Mouse (Mus musculus) erythroblast, embryonic 14.5 days (primary cell): ENCODE results near the gene Foxn3. TPM values are rescaled to one million over a fixed set of nuclear protein-coding genes. Genes with fewer than 3 reads are reported as not detected.

ENCODE experiments used
- H3K27me3 ChIP-seq: 2 replicates; pipeline ENCODE4 v1.6.1; 2012; ENCODE audit warnings: inconsistent platforms; ENCODE audit not compliant: control insufficient read depth
- H3K36me3 ChIP-seq: 2 replicates; pipeline ENCODE4 v1.6.1; 2012; ENCODE audit warnings: mild to moderate bottlenecking, inconsistent platforms; ENCODE audit not compliant: control insufficient read depth
- H3K4me1 ChIP-seq: 2 replicates; pipeline ENCODE4 v1.6.1; 2012; ENCODE audit warnings: inconsistent platforms; ENCODE audit not compliant: control insufficient read depth
- H3K4me3 ChIP-seq: replicated peaks from 2 replicates; pipeline ENCODE3; 2012; ENCODE audit warnings: moderate library complexity, mild to moderate bottlenecking, inconsistent platforms
- H3K9me3 ChIP-seq: 2 replicates; pipeline ENCODE4 v1.6.1; 2012; ENCODE audit warnings: low read length, inconsistent platforms, mixed read lengths; ENCODE audit not compliant: control insufficient read depth
- GATA1 ChIP-seq: IDR thresholded peaks from 2 replicates; pipeline ENCODE4 v1.6.1; 2012; ENCODE audit warnings: low read length, inconsistent platforms, mixed read lengths
- TAL1 ChIP-seq: IDR thresholded peaks from 3 replicates; pipeline ENCODE4 v1.6.1; 2012; ENCODE audit warnings: low read length, inconsistent platforms, mixed read lengths
- polyA plus RNA-seq: library from polyadenylated mRNA; stranded (reverse); fragments of >175 nt; gene quantifications from 2 replicates; pipeline ENCODE4 v1.2.3, GENCODE M21; 2012

The Foxn3 gene
- polyA plus RNA-seq, 1 experiment: 0.84 TPM

- TF ChIP-seq GATA1: no peak
- no peak for TF ChIP-seq TAL1
- H3K27me3 ChIP-seq: no peaks in the 10 kb centered on the region
Measured at GRCm38 (mm10) chr12:99426207-99426916, 137.0 kb downstream of the Foxn3 start.

DNA sequence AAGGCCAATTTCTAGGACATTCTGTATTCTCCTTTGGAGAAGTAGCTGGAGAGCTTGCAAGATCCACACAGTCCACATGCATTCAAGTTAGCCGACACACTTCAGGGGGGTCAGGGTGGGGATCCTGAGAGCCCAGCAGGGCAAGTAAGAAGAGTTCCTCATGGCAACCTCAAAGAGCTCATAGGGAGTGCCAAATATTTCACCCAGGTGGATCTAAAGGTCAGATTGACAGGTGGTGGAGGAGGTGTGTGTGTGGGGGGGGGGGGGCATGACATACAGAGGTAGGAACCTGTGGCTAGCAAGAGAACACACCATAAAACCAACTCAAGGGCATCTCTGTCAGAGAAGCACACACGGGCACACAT, 144.0 kb downstream of the Foxn3 start:
- H3K4me1 ChIP-seq: no peaks in the 10 kb centered on the region; the same call in 1 of the 2 replicates
- H3K36me3 ChIP-seq: no peaks in the 10 kb centered on the region
- no peak overlapping the region for H3K4me3 ChIP-seq
- no peaks in the 10 kb centered on the region for H3K27me3 ChIP-seq
- no peaks in the 10 kb centered on the region for H3K9me3 ChIP-seq
- TF ChIP-seq TAL1: no peak
- no peak for TF ChIP-seq GATA1

More at GRCm38 (mm10) chr12:99426207-99426916, 137.0 kb downstream of the Foxn3 start:
- Histone ChIP-seq H3K4me3 (no peak overlapping the region), H3K9me3 (no peaks in the 10 kb centered on the region), H3K36me3 (no peaks in the 10 kb centered on the region), H3K4me1 (no peaks in the 10 kb centered on the region; the same call in 1 of the 2 replicates)

DNA sequence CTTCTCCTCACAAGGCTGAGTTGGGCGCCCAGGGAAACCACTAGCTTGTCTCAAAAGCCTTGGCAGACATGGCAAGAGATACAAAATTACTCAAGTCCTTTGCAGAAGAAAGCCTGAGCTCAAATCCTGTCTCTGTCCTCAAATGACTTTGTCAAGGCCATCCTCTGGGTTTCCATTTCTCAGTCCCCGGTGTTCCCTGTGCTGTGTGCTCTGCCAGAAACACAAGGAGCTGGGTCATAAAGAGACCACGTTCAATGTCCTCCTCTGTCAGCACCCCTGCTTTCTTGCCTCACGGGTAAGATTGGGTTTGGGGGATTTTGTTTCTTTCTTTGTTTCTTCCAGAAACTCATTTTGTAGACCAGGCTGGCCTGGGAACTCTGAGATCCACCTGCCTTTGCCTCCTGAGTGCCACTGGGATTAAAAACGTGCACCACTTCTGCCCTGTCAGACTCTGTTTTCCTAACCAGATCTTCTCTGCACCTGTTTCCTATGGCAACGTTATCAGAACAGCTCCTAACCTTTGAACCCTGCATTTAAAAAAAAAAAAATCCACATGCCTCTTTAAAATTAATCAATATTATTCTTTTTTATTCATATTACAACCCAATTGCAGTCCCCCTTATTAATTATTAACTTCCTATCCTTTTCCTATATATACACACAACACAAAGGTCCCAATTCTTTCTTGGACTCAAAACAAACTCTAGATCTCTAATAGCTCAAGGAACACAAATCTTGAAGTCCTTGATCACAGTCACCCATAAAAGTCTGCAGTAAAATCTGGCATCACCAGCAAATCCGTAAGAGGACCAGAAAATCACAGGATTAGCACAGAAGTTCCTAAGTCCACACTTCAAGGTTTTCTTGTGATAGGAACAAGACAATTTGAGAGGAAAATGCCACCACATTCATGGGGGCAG, 144.6 kb downstream of the Foxn3 start:
- TF ChIP-seq GATA1 (no peak), TAL1 (no peak)
- no peaks in the 10 kb centered on the region; the same call in 1 of the 2 replicates for H3K4me1 ChIP-seq
- H3K36me3 ChIP-seq: no peaks in the 10 kb centered on the region
- no peaks in the 10 kb centered on the region for H3K27me3 ChIP-seq
- no peak overlapping the region for H3K4me3 ChIP-seq
- H3K9me3 ChIP-seq: no peaks in the 10 kb centered on the region

DNA sequence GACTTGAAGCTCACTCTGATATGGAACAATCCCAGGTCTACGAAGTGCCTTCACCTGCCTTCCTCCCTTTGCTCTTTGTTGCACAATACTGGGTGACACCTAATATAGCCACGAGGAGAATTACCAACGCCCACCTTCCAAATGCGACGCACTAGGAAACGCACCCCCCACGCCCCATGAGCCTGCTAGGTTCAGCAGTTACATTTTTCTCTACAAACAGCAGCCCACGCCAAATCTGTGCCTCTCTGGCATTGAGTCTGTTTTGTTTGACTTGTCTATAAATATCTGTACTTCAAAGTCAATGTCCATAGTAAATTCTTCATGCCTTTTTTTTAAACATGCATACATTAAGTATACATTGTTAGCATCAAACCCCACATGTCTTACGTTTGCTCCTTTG, 145.5 kb downstream of the Foxn3 start:
- no peaks in the 10 kb centered on the region for H3K9me3 ChIP-seq
- H3K36me3 ChIP-seq: no peaks in the 10 kb centered on the region
- TF ChIP-seq TAL1: no peak
- TF ChIP-seq GATA1: no peak
- no peak overlapping the region for H3K4me3 ChIP-seq
- H3K4me1 ChIP-seq: no peaks in the 10 kb centered on the region; the same call in 1 of the 2 replicates
- no peaks in the 10 kb centered on the region for H3K27me3 ChIP-seq

DNA sequence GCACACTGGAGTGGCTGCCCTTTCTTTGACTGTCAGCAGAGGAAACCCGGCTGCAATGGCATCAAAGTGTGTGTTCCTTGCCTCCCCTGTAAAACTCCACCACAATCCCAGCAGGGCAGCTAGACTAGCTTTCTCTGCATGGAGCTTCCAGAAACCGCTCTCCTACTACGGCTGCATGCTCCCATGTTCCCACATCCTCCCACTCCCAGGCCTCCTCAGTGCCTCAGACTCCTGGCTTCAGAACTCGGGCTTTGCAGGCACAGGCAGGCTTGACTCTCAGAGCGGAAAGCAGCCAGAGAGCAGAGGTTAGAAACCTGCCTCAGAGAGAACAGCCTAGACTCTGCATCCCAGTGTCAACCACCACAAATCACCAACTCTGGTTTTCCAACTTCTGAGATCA, 147.8 kb downstream of the Foxn3 start:
- no peaks in the 10 kb centered on the region; the same call in 1 of the 2 replicates for H3K4me1 ChIP-seq
- H3K9me3 ChIP-seq: no peaks in the 10 kb centered on the region
- no peak overlapping the region for H3K4me3 ChIP-seq
- H3K27me3 ChIP-seq: no peaks in the 10 kb centered on the region
- no peaks in the 10 kb centered on the region for H3K36me3 ChIP-seq
- TF ChIP-seq TAL1 (no peak), GATA1 (no peak)

- no peak for TF ChIP-seq TAL1
- no peak for TF ChIP-seq GATA1
- Histone ChIP-seq H3K9me3 (peaks cover 2% of the 10 kb centered on the region; the same call in 1 of the 2 replicates), H3K27me3 (no peaks in the 10 kb centered on the region), H3K36me3 (peaks cover 3% of the 10 kb centered on the region; the same call in 1 of the 2 replicates), H3K4me3 (no peak overlapping the region), H3K4me1 (peaks cover 20% of the 10 kb centered on the region)
Measured at GRCm38 (mm10) chr12:99412496-99412895, 150.9 kb downstream of the Foxn3 start.

- H3K4me1 ChIP-seq: peaks cover 22% of the 10 kb centered on the region
- TF ChIP-seq GATA1 (no peak), TAL1 (no peak)
Measured at GRCm38 (mm10) chr12:99412034-99412433, 151.3 kb downstream of the Foxn3 start.

GRCm38 (mm10) chr12:99408651-99409050, 154.7 kb downstream of the Foxn3 start:
- Histone ChIP-seq H3K27me3 (no peaks in the 10 kb centered on the region), H3K4me3 (no peak overlapping the region), H3K4me1 (peaks cover 43% of the 10 kb centered on the region), H3K9me3 (peaks cover 2% of the 10 kb centered on the region; the same call in 1 of the 2 replicates), H3K36me3 (peaks cover 3% of the 10 kb centered on the region; the same call in 1 of the 2 replicates)
- TF ChIP-seq TAL1 (no peak), GATA1 (no peak)

More at GRCm38 (mm10) chr12:99412034-99412433, 151.3 kb downstream of the Foxn3 start:
- Histone ChIP-seq H3K9me3 (peaks cover 2% of the 10 kb centered on the region; the same call in 1 of the 2 replicates), H3K4me3 (no peak overlapping the region), H3K27me3 (no peaks in the 10 kb centered on the region), H3K36me3 (peaks cover 3% of the 10 kb centered on the region; the same call in 1 of the 2 replicates)

DNA sequence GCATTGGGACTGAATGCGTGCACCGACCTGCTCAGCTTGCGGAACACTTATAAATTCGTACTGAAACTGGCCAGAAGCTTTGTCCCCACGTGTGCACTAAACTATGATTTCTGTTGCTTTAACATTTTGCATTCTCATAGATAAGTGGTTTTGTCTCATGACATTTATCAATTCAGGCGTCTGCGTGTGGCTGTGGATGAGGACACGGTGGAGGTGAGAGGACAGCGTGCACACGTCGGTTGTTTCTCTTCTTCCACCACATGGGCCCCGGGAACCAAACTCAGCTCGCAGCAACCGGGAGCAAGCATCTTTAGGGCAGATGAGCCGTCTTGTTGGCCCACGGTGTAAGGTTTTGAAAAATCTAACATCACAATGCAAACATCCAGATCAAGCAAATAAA, 155.3 kb downstream of the Foxn3 start:
- Histone ChIP-seq H3K9me3 (peaks cover 2% of the 10 kb centered on the region; the same call in 1 of the 2 replicates), H3K27me3 (no peaks in the 10 kb centered on the region), H3K4me1 (peaks cover 43% of the 10 kb centered on the region), H3K36me3 (peaks cover 3% of the 10 kb centered on the region; the same call in 1 of the 2 replicates), H3K4me3 (peak overlapping the region; percentile 63)
- TF ChIP-seq GATA1 (no peak), TAL1 (no peak)
